Mouse (Mus musculus) E14TG2a.4 (cell line): ENCODE measurements around the gene Chst12.

ENCODE experiments used
- H3K27me3 ChIP-seq: 2 replicates; pipeline ENCODE4 v1.6.1; 2014; ENCODE audit warnings: low read length, control low read depth; ENCODE audit not compliant: insufficient read depth
- H3K36me3 ChIP-seq: 2 replicates; pipeline ENCODE4 v1.6.1; 2014; ENCODE audit warnings: low read length, control low read depth; ENCODE audit not compliant: insufficient read depth
- H3K4me1 ChIP-seq: replicated peaks from 2 replicates; pipeline ENCODE4 v1.6.1; 2014; ENCODE audit warnings: low read depth, low read length, control low read depth
- H3K4me3 ChIP-seq: replicated peaks from 2 replicates; pipeline ENCODE4 v1.5.1; 2014; ENCODE audit warnings: mild to moderate bottlenecking, low read length
- H3K9me3 ChIP-seq: 2 replicates; pipeline ENCODE4 v1.6.1; 2014; ENCODE audit warnings: low read length, control low read depth
- CTCF ChIP-seq: conservative IDR thresholded peaks from 2 replicates; pipeline ENCODE4 v1.5.1; 2014; ENCODE audit warnings: low read length
- NANOG ChIP-seq: IDR thresholded peaks from 2 replicates; pipeline ENCODE4 v1.6.1; 2014; ENCODE audit warnings: borderline replicate concordance, low read length, mixed read lengths
- POU5F1 ChIP-seq: IDR thresholded peaks from 2 replicates; pipeline ENCODE4 v1.6.1; 2014; ENCODE audit warnings: low read length, borderline replicate concordance

Chst12 gene

DNA sequence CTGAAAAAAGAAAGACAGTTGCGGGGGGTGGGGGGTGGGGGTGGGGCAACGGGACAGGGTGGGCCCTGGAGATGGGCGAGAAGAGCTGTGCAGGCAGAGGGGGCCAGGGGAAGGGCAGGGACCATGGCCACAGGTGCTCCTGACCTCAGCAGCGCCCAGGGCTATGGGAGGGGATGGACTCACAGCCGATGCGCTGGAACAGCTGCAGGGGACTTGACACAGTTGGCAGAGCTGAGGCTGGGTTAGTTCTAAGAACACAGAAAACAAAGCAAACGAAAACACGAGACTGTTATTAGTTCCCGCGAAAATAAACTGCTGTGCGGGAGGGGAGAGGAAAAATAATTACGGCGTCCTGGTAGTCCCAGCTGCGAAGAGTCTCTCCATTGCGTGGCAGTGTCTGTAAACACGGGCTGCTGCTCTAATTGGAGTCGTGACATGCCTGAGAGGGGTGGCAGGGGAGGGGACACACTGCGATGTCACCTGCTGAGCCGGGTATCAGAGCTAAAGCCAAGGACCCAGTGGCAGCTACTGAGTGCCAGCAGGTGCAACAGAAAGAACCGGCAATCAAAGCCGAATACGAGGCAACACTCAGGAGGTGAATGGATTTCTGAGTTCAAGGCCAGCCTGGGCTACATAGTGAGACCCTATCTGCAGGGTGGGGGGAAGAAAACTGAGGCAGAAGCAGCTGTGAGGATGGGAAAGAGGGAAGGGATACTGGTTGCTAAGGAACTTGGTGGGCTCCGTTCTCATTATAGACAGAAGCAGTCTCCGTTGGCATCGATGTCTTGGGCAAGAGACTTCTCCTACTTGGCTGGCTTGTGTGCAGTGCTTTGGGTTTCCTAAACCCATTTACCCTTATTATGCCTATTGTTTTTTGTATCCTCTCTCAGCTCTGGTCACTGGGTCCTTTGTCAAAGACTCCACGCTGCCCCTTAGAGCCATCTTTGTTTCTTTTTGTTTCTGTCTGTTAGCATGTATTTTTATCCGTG, 5.0 kb downstream of the Chst12 start:
- H3K9me3 ChIP-seq = no peaks in the 10 kb centered on the region
- H3K27me3 ChIP-seq = no peaks in the 10 kb centered on the region; the same call in 1 of the 2 replicates
- no peak overlapping the region for H3K4me3 ChIP-seq
- no peaks in the 10 kb centered on the region for H3K36me3 ChIP-seq
- TF ChIP-seq POU5F1 = no peak
- TF ChIP-seq NANOG = no peak
- TF ChIP-seq CTCF = no peak
- H3K4me1 ChIP-seq = peaks cover 75% of the 10 kb centered on the region

DNA sequence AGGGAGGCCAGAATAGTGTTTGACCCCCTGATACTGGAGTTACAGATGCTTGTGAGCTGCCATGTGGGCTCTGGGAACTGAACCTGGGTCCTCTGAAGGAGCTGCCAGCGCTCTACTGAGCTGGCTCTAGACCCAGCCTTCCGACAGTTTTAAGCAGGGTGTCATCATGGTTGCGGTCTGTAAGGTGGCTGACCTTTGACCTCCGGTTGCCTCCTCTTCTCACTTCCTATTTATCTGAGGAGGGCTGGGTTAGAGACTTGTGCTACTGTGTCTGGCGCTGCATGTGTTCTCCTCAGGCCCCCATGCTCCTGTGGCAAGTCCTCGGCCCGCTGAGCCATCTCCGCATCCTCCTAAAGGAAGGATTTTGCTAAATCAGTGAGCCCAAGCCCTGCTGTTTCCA, 8.6 kb downstream of the Chst12 start:
- Histone ChIP-seq H3K4me1 (peaks cover 73% of the 10 kb centered on the region), H3K27me3 (no peaks in the 10 kb centered on the region), H3K36me3 (no peaks in the 10 kb centered on the region), H3K9me3 (no peaks in the 10 kb centered on the region), H3K4me3 (no peak overlapping the region)
- TF ChIP-seq CTCF (no peak), NANOG (no peak), POU5F1 (no peak)

DNA sequence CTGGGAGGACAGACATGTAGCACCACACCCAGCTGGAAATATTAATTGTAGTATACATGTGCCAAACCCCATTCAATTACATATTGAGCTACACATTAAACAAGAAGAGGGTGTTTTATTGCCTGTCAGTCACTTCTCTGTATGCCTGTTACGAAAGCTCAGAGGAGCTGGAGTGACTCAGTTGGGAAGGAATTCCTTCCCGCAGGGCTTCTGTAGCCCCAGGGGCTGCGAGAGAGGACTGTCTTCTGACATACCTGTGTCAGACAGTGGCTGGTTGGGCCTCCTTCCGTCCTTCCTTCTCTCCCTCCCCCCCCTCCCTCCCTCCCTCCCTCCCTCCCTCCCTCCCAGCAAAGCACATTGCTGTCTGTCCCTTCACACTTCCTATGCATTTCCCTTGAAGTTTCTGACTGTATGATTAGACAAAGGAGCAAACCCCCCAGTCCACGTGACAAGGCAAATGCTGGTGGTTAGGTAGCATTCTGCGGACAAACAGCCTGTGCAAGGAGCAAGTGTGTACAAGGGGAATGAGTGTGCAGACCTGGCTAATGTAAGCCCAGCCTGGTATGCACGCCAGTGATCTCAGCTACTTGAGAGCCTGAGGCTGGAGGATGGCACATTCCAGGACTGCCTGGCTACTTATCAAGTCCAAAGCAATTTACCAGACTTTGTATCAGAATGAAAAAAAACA, 9.6 kb downstream of the Chst12 start:
- H3K9me3 ChIP-seq = no peaks in the 10 kb centered on the region
- TF ChIP-seq CTCF = no peak
- TF ChIP-seq POU5F1 = no peak
- no peak for TF ChIP-seq NANOG

DNA sequence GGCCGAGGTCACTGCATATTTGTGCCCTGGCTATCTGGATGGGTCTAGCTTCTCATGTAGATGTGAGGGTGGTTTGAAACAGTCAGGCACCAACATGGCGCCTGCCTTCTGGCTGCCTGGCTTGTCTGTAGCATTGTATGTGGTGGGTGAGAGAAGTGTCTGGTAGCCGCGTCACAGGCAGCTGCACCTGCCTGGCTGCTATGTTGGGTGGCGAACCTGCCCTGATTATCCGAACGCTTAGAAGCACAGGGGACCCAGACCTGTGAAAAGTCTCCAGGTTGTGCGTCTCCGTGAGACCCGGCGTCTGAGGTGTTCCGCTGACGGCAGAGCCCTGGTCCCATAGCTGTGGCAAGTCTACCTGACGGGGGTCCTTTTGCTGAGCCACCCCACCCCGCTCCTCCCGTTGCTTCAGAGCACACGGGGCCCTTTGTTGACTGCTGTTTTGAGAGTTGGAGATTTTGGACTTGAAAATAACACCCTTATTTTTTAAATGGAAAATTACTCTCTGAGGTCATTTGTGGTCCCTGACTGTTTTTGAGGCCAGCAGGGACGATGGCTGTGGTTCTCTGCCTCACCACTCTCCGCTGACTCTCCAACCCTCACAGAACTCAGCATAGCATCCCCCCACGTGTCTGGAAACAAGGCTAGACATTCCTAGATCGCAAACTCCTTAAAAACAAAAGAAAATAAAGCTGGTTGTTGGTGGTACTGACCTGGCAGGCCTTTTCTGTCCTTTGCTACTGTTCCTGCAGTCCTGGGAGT, 12.0 kb downstream of the Chst12 start:
- TF ChIP-seq CTCF (no peak), POU5F1 (no peak), NANOG (no peak)
- peak overlapping the region; percentile 46 for H3K4me3 ChIP-seq
- H3K27me3 ChIP-seq = no peaks in the 10 kb centered on the region
- no peaks in the 10 kb centered on the region for H3K36me3 ChIP-seq
- peaks cover 62% of the 10 kb centered on the region for H3K4me1 ChIP-seq
- no peaks in the 10 kb centered on the region for H3K9me3 ChIP-seq

More for the DNA sequence above, 9.6 kb downstream of the Chst12 start:
- H3K4me1 ChIP-seq = peaks cover 68% of the 10 kb centered on the region
- H3K4me3 ChIP-seq = no peak overlapping the region
- H3K27me3 ChIP-seq = no peaks in the 10 kb centered on the region
- no peaks in the 10 kb centered on the region for H3K36me3 ChIP-seq

DNA sequence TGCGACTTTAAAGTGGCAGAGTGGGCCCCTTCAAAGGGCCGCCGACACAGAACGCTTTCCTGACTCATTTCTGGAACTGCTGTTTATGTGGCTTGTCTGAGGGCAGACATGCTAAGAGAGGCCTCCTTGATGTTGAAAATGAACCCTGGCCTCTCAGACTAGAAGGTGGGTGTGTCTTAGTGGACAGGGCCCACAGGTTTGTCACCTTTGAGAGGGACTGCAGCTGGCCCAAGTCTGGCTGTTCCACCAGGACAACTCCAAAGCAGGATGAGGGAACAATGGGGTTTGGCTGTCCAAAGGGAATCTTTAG, 12.5 kb downstream of the Chst12 start:
- H3K4me1 ChIP-seq = peaks cover 62% of the 10 kb centered on the region
- no peaks in the 10 kb centered on the region for H3K36me3 ChIP-seq
- no peaks in the 10 kb centered on the region for H3K9me3 ChIP-seq
- no peak for TF ChIP-seq NANOG
- no peak for TF ChIP-seq POU5F1
- TF ChIP-seq CTCF = no peak
- H3K27me3 ChIP-seq = no peaks in the 10 kb centered on the region
- no peak overlapping the region for H3K4me3 ChIP-seq

DNA sequence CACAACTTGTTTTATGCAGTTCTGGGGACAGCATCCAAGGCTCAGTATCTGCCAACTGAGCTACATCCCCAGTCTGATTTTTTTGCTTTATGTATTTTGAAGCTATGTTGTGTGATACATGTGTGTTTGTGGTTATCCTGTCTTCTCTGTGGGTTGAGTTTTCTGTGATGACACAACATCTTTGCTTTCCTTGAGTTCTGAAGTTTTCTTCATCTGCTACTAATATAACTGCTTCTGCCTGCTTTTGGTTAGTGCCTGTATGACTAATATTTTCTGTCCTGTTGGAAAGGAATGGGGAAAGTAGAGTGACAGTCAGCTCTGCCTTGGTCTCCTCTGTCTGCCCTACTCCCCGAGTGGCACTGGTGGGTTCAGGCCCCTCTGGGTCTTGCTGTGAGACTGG, 15.8 kb downstream of the Chst12 start:
- no peak for TF ChIP-seq POU5F1
- no peak for TF ChIP-seq CTCF
- no peak for TF ChIP-seq NANOG
- Histone ChIP-seq H3K4me1 (peaks cover 56% of the 10 kb centered on the region), H3K9me3 (peaks cover 3% of the 10 kb centered on the region; the same call in 1 of the 2 replicates), H3K27me3 (peaks cover 11% of the 10 kb centered on the region), H3K4me3 (no peak overlapping the region), H3K36me3 (peaks cover 27% of the 10 kb centered on the region)

DNA sequence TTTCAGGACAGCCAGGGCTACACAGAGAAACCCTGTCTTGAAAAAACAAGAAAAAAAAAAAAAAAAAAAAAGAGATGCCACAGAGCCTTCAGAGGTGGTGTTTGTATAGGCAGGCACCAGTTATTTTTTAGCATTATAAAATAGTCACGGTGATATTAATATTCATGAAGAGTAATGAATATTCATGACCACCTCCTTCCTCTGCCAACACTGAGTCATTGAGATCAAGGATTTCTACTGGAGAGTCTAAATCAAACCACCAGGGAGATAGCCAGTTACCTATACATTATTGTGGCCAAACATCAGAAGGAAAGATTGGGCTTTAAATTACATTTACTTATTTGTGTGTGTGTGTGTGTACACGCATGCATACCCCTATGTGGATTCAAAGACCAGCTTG, 21.4 kb downstream of the Chst12 start:
- Histone ChIP-seq H3K4me3 (no peak overlapping the region), H3K27me3 (peaks cover 11% of the 10 kb centered on the region), H3K9me3 (peaks cover 40% of the 10 kb centered on the region), H3K36me3 (peaks cover 48% of the 10 kb centered on the region), H3K4me1 (peaks cover 19% of the 10 kb centered on the region)
- TF ChIP-seq NANOG (no peak), POU5F1 (no peak), CTCF (no peak)

DNA sequence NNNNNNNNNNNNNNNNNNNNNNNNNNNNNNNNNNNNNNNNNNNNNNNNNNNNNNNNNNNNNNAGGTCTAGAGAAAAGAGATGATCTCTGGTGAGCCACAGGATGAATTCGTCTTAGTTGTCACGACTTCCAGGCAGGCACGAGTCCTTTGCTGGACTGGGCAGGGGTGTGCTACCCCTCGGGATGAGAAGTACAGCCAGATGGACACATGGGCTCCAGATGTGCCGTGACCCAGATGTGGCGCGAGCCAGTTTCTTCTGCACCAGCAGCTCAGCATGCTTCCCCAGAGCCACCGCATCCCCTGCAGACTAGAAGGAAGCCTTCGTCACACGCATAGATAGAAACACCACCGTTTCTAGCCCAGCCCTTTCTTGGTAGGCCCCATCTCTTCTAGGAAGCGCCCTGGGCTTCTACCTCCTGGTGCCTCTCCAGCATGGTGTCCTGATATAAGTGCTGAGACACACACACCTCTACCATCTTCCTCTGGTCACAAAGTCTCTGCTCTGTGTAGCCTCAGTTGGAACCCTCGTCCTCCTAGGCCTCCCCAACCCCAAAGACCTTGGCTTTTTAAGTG, 32.8 kb downstream of the Chst12 start:
- Histone ChIP-seq H3K4me3 (no peak overlapping the region), H3K9me3 (peaks cover 26% of the 10 kb centered on the region), H3K4me1 (0 out of 2 replicates have a peak, but pooled peaks cover 2% of the 10 kb centered on the region), H3K27me3 (peaks cover 12% of the 10 kb centered on the region), H3K36me3 (no peaks in the 10 kb centered on the region)
- no peak for TF ChIP-seq POU5F1
- TF ChIP-seq NANOG = no peak
- no peak for TF ChIP-seq CTCF
